Mouse (Mus musculus) intestine, embryonic 16.5 days (tissue): ENCODE results near the gene Osbp2. TPM values are rescaled to one million over a fixed set of nuclear protein-coding genes. Genes with fewer than 3 reads are reported as not detected.

Experiments
- ATAC-seq: fragments of 200-750 bp; cut with Nextera tagmentation; 2 replicates; pipeline ENCODE4 v1.8.0; 2017; ENCODE audit warnings: moderate TSS enrichment, moderate library complexity
- H3K27ac ChIP-seq: fragments of 300-500 bp; sonication (generic); 2 replicates; pipeline ENCODE4 v1.5.1; 2014; ENCODE audit warnings: mild to moderate bottlenecking, low read length
- H3K27me3 ChIP-seq: fragments of 300-500 bp; sonication (generic); replicated peaks from 2 replicates; pipeline ENCODE4 v1.6.1; 2014; ENCODE audit warnings: low read length, control low read depth, mixed read lengths; ENCODE audit not compliant: control insufficient read depth, insufficient read depth
- H3K36me3 ChIP-seq: fragments of 300-500 bp; sonication (generic); 2 replicates; pipeline ENCODE4 v1.6.1; 2014; ENCODE audit warnings: low read length, control low read depth; ENCODE audit not compliant: control insufficient read depth, insufficient read depth
- H3K4me1 ChIP-seq: fragments of 300-500 bp; sonication (generic); 2 replicates; pipeline ENCODE4 v1.6.1; 2014; ENCODE audit warnings: low read length, control low read depth, mixed read lengths; ENCODE audit not compliant: control insufficient read depth, insufficient read depth
- H3K4me2 ChIP-seq: fragments of 300-500 bp; sonication (generic); 2 replicates; pipeline ENCODE4 v1.6.1; 2014; ENCODE audit warnings: low read depth, low read length, control low read depth
- H3K4me3 ChIP-seq: fragments of 300-500 bp; sonication (generic); 2 replicates; pipeline ENCODE4 v1.5.1; 2014; ENCODE audit warnings: mild to moderate bottlenecking, low read length
- H3K9ac ChIP-seq: fragments of 300-500 bp; sonication (generic); 2 replicates; pipeline ENCODE4 v1.6.1; 2014; ENCODE audit warnings: low read depth, low read length
- H3K9me3 ChIP-seq: fragments of 300-500 bp; sonication (generic); 2 replicates; pipeline ENCODE4 v1.6.1; 2016; ENCODE audit warnings: low read length, control low read depth; ENCODE audit not compliant: control insufficient read depth
- WGBS: fragments of 180-500 bp; shearing (Covaris S2); extraction: QIAGEN DNeasy Blood & Tissue Kit; methylation state at CpG from one replicate; pipeline ENCODE4 v1.1.7; 2014; 5-methylcytosine and 5-hydroxymethylcytosine counted together
- polyA plus RNA-seq: library from polyadenylated mRNA; unstranded; fragments of >200 nt; fragmentation: Nextera tagmentation; extraction: Ambion mirVana; gene quantifications from 2 replicates; pipeline ENCODE4 v1.2.1, GENCODE M21; 2015

The Osbp2 gene
- polyA plus RNA-seq, 1 experiment from 2014 or later: 0.45 TPM

- no peak overlapping the region for H3K27ac ChIP-seq
- 91% methylated on average over 1 of the region's 1 CpGs for WGBS
- H3K9me3 ChIP-seq: no peaks in the 10 kb centered on the region
- H3K36me3 ChIP-seq: peaks cover 9% of the 10 kb centered on the region; the same call in 1 of the 2 replicates
- H3K4me1 ChIP-seq: no peaks in the 10 kb centered on the region
- no peak overlapping the region for H3K4me2 ChIP-seq
- no peak for ATAC-seq
- H3K27me3 ChIP-seq: no peaks in the 10 kb centered on the region
- H3K4me3 ChIP-seq: no peak overlapping the region
- H3K9ac ChIP-seq: no peak overlapping the region
Observed at GRCm38 (mm10) chr11:3671000-3671628, 192.6 kb downstream of the Osbp2 start.

- Histone ChIP-seq H3K4me3 (no peak overlapping the region), H3K9ac (no peak overlapping the region), H3K27me3 (no peaks in the 10 kb centered on the region), H3K27ac (no peak overlapping the region), H3K36me3 (peaks cover 9% of the 10 kb centered on the region; the same call in 1 of the 2 replicates), H3K4me2 (no peak overlapping the region), H3K4me1 (no peaks in the 10 kb centered on the region), H3K9me3 (no peaks in the 10 kb centered on the region)
- no peak for ATAC-seq
Observed at GRCm38 (mm10) chr11:3669849-3670248, 193.9 kb downstream of the Osbp2 start.

- Histone ChIP-seq H3K27ac (no peak overlapping the region), H3K4me2 (no peak overlapping the region), H3K9me3 (no peaks in the 10 kb centered on the region), H3K9ac (no peak overlapping the region), H3K4me3 (no peak overlapping the region), H3K27me3 (no peaks in the 10 kb centered on the region), H3K4me1 (no peaks in the 10 kb centered on the region), H3K36me3 (peaks cover 9% of the 10 kb centered on the region; the same call in 1 of the 2 replicates)
- WGBS: 95% methylated on average over 2 of the region's 2 CpGs
- ATAC-seq: no peak
Observed at GRCm38 (mm10) chr11:3668768-3669167, 194.9 kb downstream of the Osbp2 start.

- ATAC-seq: no peak
- WGBS: 87% methylated on average over 3 of the region's 3 CpGs
- Histone ChIP-seq H3K27me3 (no peaks in the 10 kb centered on the region), H3K4me1 (no peaks in the 10 kb centered on the region), H3K9me3 (no peaks in the 10 kb centered on the region), H3K9ac (no peak overlapping the region), H3K4me3 (no peak overlapping the region), H3K27ac (no peak overlapping the region), H3K36me3 (peaks cover 12% of the 10 kb centered on the region), H3K4me2 (no peak overlapping the region)
Observed at GRCm38 (mm10) chr11:3667506-3667905, 196.2 kb downstream of the Osbp2 start.

- Histone ChIP-seq H3K27ac (no peak overlapping the region), H3K4me3 (no peak overlapping the region), H3K27me3 (no peaks in the 10 kb centered on the region), H3K4me2 (no peak overlapping the region), H3K4me1 (no peaks in the 10 kb centered on the region), H3K9ac (no peak overlapping the region), H3K36me3 (peaks cover 7% of the 10 kb centered on the region; the same call in 1 of the 2 replicates), H3K9me3 (no peaks in the 10 kb centered on the region)
- no peak for ATAC-seq
- 94% methylated on average over 2 of the region's 2 CpGs for WGBS
Observed at GRCm38 (mm10) chr11:3661964-3662363, 201.7 kb downstream of the Osbp2 start.

Other genes with a start within 250 kb of the Osbp2 start
- gene Morc2a, start 214.7 kb downstream of the Osbp2 start, polyA plus RNA-seq: 17.1 and 18.1 TPM in 2 replicates
- 0.37 and 0.39 TPM in 2 replicates for gene 4921536K21Rik, start 31.2 kb upstream of the Osbp2 start, polyA plus RNA-seq
- 5.2 and 5.6 TPM in 2 replicates for gene Dusp18, start 31.3 kb upstream of the Osbp2 start, polyA plus RNA-seq
- gene Slc35e4, start 50.8 kb upstream of the Osbp2 start, polyA plus RNA-seq: 2.9 and 3.1 TPM in 2 replicates
- 95.3 and 122 TPM in 2 replicates for gene Tcn2, start 68.3 kb upstream of the Osbp2 start, polyA plus RNA-seq
- 73.3 and 79.4 TPM in 2 replicates for gene Pes1, start 100.1 kb upstream of the Osbp2 start, polyA plus RNA-seq
- 0.11 TPM in 1 of 2 replicates, not detected in the other for gene 4930556J24Rik, start 112.9 kb upstream of the Osbp2 start, polyA plus RNA-seq
- gene Gal3st1, start 119.7 kb upstream of the Osbp2 start, polyA plus RNA-seq: 20.1 and 33.3 TPM in 2 replicates
- gene Sec14l4, start 167.6 kb upstream of the Osbp2 start, polyA plus RNA-seq: 0.47 and 0.56 TPM in 2 replicates
- gene Sec14l3, start 200.9 kb upstream of the Osbp2 start, polyA plus RNA-seq: not detected in 2 replicates
- gene Mtfp1, start 231.5 kb upstream of the Osbp2 start, polyA plus RNA-seq: 38.1 and 41.6 TPM in 2 replicates